Mouse (Mus musculus): Measurements from ENCODE around the gene Trip6.

DNA sequence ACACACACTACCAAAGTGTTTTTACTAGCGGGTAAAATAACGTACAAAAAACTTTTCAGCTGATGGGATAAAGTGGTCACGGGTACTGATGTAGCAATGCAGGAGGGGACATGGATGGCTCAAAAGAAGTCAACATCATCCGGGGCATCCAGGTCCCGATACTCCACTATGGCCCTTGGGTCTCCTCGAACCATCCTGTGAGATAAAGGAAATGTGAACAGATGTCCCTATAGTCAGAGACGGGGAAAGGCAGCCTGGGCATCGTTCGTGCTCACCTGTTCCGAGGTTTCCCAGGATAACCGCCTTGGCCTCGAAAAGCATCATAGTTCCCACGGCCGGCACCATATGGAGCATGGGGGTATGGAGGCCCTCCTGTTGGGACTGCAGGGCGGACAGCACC is 18.5 kb downstream of the Trip6 start:
- TF ChIP-seq CTCF (IDR thresholded peaks at IDR 0.05; ENCODE audit: low read depth) (no peak), EP300 (IDR thresholded peaks at IDR 0.05; ENCODE audit: low read depth) (no peak)
